Mouse (Mus musculus): ENCODE measurements around the gene Atp5k. TPM values are rescaled to one million over a fixed set of nuclear protein-coding genes. Genes with fewer than 3 reads are reported as not detected.

The Atp5k gene
- polyA plus RNA-seq (2014; fragmentation: Nextera tagmentation; extraction: Ambion mirVana) = 419 and 473 TPM in 2 replicates

DNA sequence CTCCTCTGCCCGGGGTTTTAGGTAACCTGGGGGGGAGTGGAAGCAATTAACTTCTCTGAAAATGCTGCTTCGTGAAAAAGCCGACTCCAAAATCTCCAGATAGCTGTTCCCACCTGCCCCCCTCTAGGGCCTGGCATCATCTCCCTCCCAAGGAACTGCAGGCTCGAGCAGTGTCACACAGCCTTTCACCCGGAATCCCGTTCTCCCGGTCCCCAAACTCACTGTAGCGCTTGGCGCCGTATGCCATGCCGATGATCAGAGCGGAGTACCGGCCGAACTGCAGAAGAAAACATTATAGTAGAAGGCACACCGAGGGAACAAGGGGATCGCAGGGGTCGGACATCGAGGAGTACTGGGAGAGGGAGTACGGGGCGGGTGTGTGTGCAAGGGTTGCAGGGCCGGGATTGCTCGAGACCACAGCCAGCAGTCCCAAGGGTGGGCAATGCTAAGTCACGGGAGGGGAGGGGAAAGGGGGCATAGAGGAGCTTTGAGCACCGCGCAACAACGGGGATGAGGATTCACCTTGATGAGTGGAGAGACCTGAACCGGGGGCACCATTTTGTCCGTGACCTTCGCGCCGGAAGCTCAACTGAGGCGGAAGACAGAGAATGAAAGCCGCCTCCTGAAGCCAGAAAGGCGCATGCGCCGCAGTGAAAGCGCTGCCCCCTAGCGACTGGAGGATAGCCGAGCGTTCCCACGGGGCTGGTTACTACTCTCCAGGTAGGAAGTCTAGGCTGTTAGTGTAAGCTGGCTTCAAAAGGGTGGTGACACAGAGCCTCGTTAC, at the start of gene Atp5k:
Gene Atp5k, minus strand, starts transcription at position 645 of the 784 bp plus-strand sequence.
- peak; percentile 87 for ATAC-seq (replicated peaks; ENCODE audit: low FRiP score)
- under 1% methylated on average over 42 of the region's 42 CpGs for WGBS
- Histone ChIP-seq H3K36me3 (ENCODE audit: control insufficient read depth, insufficient read depth, low read length) (peaks cover 13% of the 10 kb centered on the region), H3K4me3 (ENCODE audit: low read depth, low read length) (peak within 1 kb of the TSS; percentile 77), H3K27me3 (replicated peaks; ENCODE audit: control insufficient read depth, insufficient read depth, low read length) (no peaks in the 10 kb centered on the region), H3K9me3 (ENCODE audit: control insufficient read depth, low read length) (no peaks in the 10 kb centered on the region), H3K4me2 (peak within 1 kb of the TSS; percentile 93), H3K27ac (ENCODE audit: low read depth, low read length) (0 out of 2 replicates have a peak within 1 kb of the TSS, but pooled peaks have one; percentile 47), H3K9ac (ENCODE audit: low read depth, low read length) (peak within 1 kb of the TSS; percentile 82), H3K4me1 (replicated peaks; ENCODE audit: control insufficient read depth, insufficient read depth, low read length) (peaks cover 11% of the 10 kb centered on the region)
- peak; percentile 90 for DNase-seq (ENCODE audit: low spot score)

DNA sequence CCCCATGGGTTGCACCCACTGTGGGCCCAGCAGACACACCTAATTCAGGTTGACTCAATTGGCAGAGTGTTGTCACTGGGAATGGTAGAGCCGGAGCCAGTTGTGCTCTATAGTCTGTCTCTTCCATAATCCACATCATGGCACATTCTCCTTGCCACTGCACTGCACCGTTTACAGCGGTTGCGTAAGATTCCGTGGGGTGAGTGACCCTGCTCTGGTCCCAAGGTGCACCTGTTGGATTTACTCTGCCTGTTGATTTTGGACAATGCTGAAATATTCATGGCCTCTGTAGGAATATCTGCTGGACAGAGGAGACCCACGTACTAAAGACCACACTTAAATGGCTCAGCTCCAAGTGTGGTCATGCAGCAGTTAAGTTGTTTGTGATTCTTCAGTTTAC, 48.8 kb upstream of the Atp5k start:
- 91% methylated on average over 6 of the region's 6 CpGs for WGBS
- H3K4me2 ChIP-seq = no peak overlapping the region
- no peaks in the 10 kb centered on the region for H3K4me1 ChIP-seq (replicated peaks; ENCODE audit: control insufficient read depth, insufficient read depth, low read length)
- H3K9me3 ChIP-seq (ENCODE audit: control insufficient read depth, low read length) = no peaks in the 10 kb centered on the region
- no peak overlapping the region for H3K9ac ChIP-seq (ENCODE audit: low read depth, low read length)
- ATAC-seq (replicated peaks; ENCODE audit: low FRiP score) (no peak), DNase-seq (ENCODE audit: low spot score) (no peak)
- peaks cover 19% of the 10 kb centered on the region for H3K36me3 ChIP-seq (ENCODE audit: control insufficient read depth, insufficient read depth, low read length)
- no peak overlapping the region for H3K4me3 ChIP-seq (ENCODE audit: low read depth, low read length)
- no peaks in the 10 kb centered on the region for H3K27me3 ChIP-seq (replicated peaks; ENCODE audit: control insufficient read depth, insufficient read depth, low read length)
- no peak overlapping the region for H3K27ac ChIP-seq (ENCODE audit: low read depth, low read length)

DNA sequence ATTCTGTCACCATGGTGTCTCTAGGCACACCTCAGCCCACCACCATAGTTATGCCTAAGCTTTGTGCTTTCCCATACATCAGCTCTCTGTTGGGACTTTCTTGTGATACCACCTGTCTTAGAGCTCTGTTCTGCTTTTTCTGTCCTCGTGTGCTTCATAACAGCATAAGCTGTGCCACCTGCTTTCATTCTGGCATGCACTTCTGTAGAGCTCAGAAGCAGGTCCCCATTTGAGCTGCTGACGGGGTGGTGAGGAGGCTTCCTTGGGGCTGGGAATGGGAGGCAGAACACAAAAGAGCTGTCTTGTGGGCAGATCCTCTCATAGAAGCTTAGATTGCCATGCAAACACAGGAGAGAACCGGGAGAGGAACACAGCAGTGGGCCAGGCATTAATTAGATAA, 41.7 kb upstream of the Atp5k start:
- peaks cover 52% of the 10 kb centered on the region for H3K36me3 ChIP-seq (ENCODE audit: control insufficient read depth, insufficient read depth, low read length)
- ATAC-seq (replicated peaks; ENCODE audit: low FRiP score) = no peak
- 84% methylated on average over 3 of the region's 3 CpGs for WGBS

DNA sequence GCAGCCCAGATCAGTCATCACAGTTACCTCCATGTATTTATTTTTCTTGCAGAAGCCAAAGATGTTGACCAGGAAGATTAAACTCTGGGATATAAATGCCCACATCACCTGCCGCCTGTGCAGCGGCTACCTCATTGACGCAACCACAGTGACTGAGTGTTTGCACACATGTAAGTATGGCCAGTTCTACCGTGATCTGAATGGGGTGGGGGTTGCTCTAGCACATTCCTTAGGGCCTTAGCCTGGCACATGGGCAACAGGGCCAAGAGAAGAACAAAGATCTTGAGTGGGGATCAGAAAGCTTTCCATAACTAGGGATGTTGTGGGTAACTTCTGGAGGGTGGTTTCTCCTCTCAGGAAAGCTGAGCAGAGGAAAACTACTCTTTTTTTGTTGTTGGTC, 39.5 kb upstream of the Atp5k start:
- ATAC-seq (replicated peaks; ENCODE audit: low FRiP score) (no peak), DNase-seq (ENCODE audit: low spot score) (no peak)
- Histone ChIP-seq H3K27me3 (replicated peaks; ENCODE audit: control insufficient read depth, insufficient read depth, low read length) (no peaks in the 10 kb centered on the region), H3K4me1 (replicated peaks; ENCODE audit: control insufficient read depth, insufficient read depth, low read length) (no peaks in the 10 kb centered on the region), H3K27ac (ENCODE audit: low read depth, low read length) (no peak overlapping the region), H3K4me3 (ENCODE audit: low read depth, low read length) (no peak overlapping the region), H3K36me3 (ENCODE audit: control insufficient read depth, insufficient read depth, low read length) (peaks cover 52% of the 10 kb centered on the region), H3K9me3 (ENCODE audit: control insufficient read depth, low read length) (no peaks in the 10 kb centered on the region), H3K4me2 (no peak overlapping the region), H3K9ac (ENCODE audit: low read depth, low read length) (no peak overlapping the region)
- WGBS = 88% methylated on average over 4 of the region's 4 CpGs

More for the DNA sequence above, 41.7 kb upstream of the Atp5k start:
- Histone ChIP-seq H3K4me1 (replicated peaks; ENCODE audit: control insufficient read depth, insufficient read depth, low read length) (no peaks in the 10 kb centered on the region), H3K4me2 (no peak overlapping the region), H3K27ac (ENCODE audit: low read depth, low read length) (no peak overlapping the region), H3K9ac (ENCODE audit: low read depth, low read length) (no peak overlapping the region), H3K9me3 (ENCODE audit: control insufficient read depth, low read length) (no peaks in the 10 kb centered on the region), H3K4me3 (ENCODE audit: low read depth, low read length) (no peak overlapping the region), H3K27me3 (replicated peaks; ENCODE audit: control insufficient read depth, insufficient read depth, low read length) (no peaks in the 10 kb centered on the region)
- DNase-seq (ENCODE audit: low spot score) = no peak

DNA sequence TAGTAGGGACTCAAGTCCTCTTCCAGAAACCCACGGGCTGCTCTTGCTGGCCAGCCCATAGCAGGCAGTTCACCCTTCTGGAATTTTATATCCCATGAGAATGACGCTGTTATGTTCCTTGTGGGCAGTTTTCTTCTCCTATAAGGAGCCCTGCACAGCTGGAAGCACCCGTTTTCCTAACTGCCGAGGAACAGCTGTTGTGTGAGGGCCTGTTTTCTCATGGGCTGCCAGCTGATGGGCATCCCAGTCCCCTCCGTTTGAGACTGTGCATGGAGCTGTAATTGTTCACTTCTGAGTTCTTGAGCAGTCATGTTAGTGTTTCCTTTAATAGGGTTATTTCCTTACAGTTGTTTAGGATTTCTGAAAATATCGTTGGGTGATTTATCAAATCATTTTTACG, 35.4 kb upstream of the Atp5k start:
- Histone ChIP-seq H3K27ac (ENCODE audit: low read depth, low read length) (no peak overlapping the region), H3K27me3 (replicated peaks; ENCODE audit: control insufficient read depth, insufficient read depth, low read length) (no peaks in the 10 kb centered on the region), H3K9me3 (ENCODE audit: control insufficient read depth, low read length) (no peaks in the 10 kb centered on the region), H3K4me1 (replicated peaks; ENCODE audit: control insufficient read depth, insufficient read depth, low read length) (peaks cover 27% of the 10 kb centered on the region), H3K36me3 (ENCODE audit: control insufficient read depth, insufficient read depth, low read length) (peaks cover 23% of the 10 kb centered on the region), H3K9ac (ENCODE audit: low read depth, low read length) (no peak overlapping the region), H3K4me2 (no peak overlapping the region), H3K4me3 (ENCODE audit: low read depth, low read length) (no peak overlapping the region)
- ATAC-seq (replicated peaks; ENCODE audit: low FRiP score) = no peak
- no peak for DNase-seq (ENCODE audit: low spot score)
- WGBS = 87% methylated on average over 7 of the region's 7 CpGs

DNA sequence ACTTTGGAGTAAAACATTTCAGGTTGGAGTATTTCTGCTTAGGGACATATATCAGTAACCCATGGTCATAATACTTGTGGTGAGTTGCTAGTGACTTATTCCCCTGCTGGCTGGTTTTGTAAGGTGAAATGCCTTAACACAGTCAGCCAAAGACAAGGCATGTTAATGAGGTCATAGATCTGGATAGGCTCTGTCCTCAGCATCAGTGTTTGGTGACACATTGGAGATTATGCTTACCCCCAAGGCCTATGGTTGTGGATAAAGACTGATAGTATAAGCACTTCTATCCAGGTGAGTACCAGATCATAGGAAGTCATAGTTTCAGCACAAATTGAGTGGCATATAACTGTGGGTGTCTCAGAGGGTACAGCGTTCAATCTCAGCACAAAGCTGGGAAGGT, 32.4 kb upstream of the Atp5k start:
- ATAC-seq (replicated peaks; ENCODE audit: low FRiP score) (no peak), DNase-seq (ENCODE audit: low spot score) (no peak)
- Histone ChIP-seq H3K9ac (ENCODE audit: low read depth, low read length) (no peak overlapping the region; the same call in 1 of the 2 replicates), H3K4me1 (replicated peaks; ENCODE audit: control insufficient read depth, insufficient read depth, low read length) (peaks cover 53% of the 10 kb centered on the region), H3K27ac (ENCODE audit: low read depth, low read length) (peak overlapping the region; percentile 90), H3K27me3 (replicated peaks; ENCODE audit: control insufficient read depth, insufficient read depth, low read length) (no peaks in the 10 kb centered on the region), H3K36me3 (ENCODE audit: control insufficient read depth, insufficient read depth, low read length) (0 out of 2 replicates have a peak, but pooled peaks cover under 1% of the 10 kb centered on the region), H3K4me2 (peak overlapping the region; percentile 96), H3K9me3 (ENCODE audit: control insufficient read depth, low read length) (no peaks in the 10 kb centered on the region), H3K4me3 (ENCODE audit: low read depth, low read length) (peak overlapping the region; percentile 22; the same call in 1 of the 2 replicates)
- 100% methylated on average over 1 of the region's 1 CpGs for WGBS

DNA sequence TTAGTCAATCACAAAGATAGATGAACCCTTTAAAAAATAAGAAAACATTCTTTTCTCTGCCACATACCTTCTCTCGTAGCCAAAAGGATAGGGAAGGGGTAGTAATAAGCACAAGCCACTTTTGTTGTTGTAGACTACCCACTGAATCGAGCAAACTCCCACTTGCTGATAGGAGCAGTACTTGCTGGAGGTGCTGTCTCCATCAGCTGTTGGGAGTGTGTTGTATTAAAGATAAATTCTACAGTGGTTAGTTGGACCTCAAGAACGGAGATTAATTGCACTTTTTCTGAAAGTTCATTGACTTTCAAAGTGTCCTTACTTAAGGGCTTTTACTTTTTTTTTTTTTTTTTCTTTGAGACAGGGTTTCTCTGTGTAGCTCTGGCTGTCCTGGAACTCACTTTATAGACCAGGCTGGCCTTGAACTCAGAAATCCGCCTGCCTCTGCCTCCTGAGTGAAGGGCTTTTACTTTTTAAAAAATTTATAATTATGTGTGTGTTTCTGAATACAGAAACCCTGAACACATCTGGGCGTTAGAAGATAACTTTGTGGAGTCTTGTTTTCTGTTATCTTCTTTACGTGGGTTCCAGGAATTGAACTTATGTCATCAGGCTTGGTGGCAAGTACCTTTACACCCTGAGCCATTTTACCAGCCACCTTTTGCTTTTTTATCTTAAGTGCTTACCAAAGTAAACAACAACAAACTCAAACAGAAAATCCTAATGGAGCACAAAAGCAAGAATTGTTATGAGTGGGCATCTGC, 31.1 kb upstream of the Atp5k start:
- Histone ChIP-seq H3K36me3 (ENCODE audit: control insufficient read depth, insufficient read depth, low read length) (no peaks in the 10 kb centered on the region), H3K27ac (ENCODE audit: low read depth, low read length) (peak overlapping the region; percentile 90), H3K4me1 (replicated peaks; ENCODE audit: control insufficient read depth, insufficient read depth, low read length) (peaks cover 55% of the 10 kb centered on the region), H3K9me3 (ENCODE audit: control insufficient read depth, low read length) (no peaks in the 10 kb centered on the region), H3K27me3 (replicated peaks; ENCODE audit: control insufficient read depth, insufficient read depth, low read length) (no peaks in the 10 kb centered on the region), H3K9ac (ENCODE audit: low read depth, low read length) (peak overlapping the region; percentile 64), H3K4me3 (ENCODE audit: low read depth, low read length) (0 out of 2 replicates have a peak overlapping the region, but pooled peaks have one; percentile 98), H3K4me2 (peak overlapping the region; percentile 96)
- ATAC-seq (replicated peaks; ENCODE audit: low FRiP score) = peak; percentile 37; the same call in 1 of the 2 replicates
- 47% methylated on average over 6 of the region's 6 CpGs for WGBS
- no peak for DNase-seq (ENCODE audit: low spot score)

DNA sequence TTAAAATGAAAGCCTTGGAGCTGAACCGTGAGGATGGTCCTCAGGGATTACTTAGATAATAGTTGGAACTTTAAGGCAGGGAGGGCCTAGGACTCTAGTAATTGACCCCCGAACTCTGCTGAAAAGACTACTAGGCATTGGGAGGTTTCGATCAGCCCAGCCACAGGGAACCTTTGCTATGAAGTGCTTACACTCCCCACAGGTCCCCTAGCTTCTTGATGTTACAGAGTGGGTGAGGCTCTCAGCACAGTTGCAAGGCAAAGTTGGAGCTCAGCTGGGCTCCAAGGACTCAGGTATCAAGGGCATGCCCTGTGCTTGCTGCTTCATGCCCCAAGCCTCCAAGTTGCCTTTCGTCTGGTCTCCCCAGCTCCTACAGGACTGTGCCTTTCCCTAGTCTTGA, 28.2 kb upstream of the Atp5k start:
- Histone ChIP-seq H3K9me3 (ENCODE audit: control insufficient read depth, low read length) (no peaks in the 10 kb centered on the region), H3K9ac (ENCODE audit: low read depth, low read length) (peak overlapping the region; percentile 99), H3K27ac (ENCODE audit: low read depth, low read length) (peak overlapping the region; percentile 52; the same call in 1 of the 2 replicates), H3K36me3 (ENCODE audit: control insufficient read depth, insufficient read depth, low read length) (no peaks in the 10 kb centered on the region), H3K4me3 (ENCODE audit: low read depth, low read length) (peak overlapping the region; percentile 98), H3K4me1 (replicated peaks; ENCODE audit: control insufficient read depth, insufficient read depth, low read length) (peaks cover 52% of the 10 kb centered on the region), H3K27me3 (replicated peaks; ENCODE audit: control insufficient read depth, insufficient read depth, low read length) (peaks cover 4% of the 10 kb centered on the region), H3K4me2 (peak overlapping the region; percentile 96)
- no peak for ATAC-seq (replicated peaks; ENCODE audit: low FRiP score)
- 52% methylated on average over 4 of the region's 4 CpGs for WGBS
- DNase-seq (ENCODE audit: low spot score) = no peak

All from liver, embryonic 11.5 days (tissue).